Mouse (Mus musculus) stomach, embryonic 16.5 days (tissue): Measurements from ENCODE around the gene Ube2k. TPM values are rescaled to one million over a fixed set of nuclear protein-coding genes. Genes with fewer than 3 reads are reported as not detected.
"Not testable (repeated sequence)": the region's sequence is repeated elsewhere in the genome, so short reads cannot be mapped to it uniquely, and the experiment has no call there.

Source experiments
- ATAC-seq: fragments of 200-750 bp; cut with Nextera tagmentation; 2 replicates; pipeline ENCODE4 v1.8.0; 2017; ENCODE audit warnings: moderate number of reproducible peaks, moderate TSS enrichment; ENCODE audit not compliant: insufficient read depth, low FRiP score
- H3K27ac ChIP-seq: fragments of 300-500 bp; sonication (generic); 2 replicates; pipeline ENCODE4 v1.5.1; 2014; ENCODE audit warnings: low read length
- H3K27me3 ChIP-seq: fragments of 300-500 bp; sonication (generic); 2 replicates; pipeline ENCODE4 v1.6.1; 2014; ENCODE audit warnings: low read length, control low read depth, mixed read lengths; ENCODE audit not compliant: control insufficient read depth, insufficient read depth
- H3K36me3 ChIP-seq: fragments of 300-500 bp; sonication (generic); 2 replicates; pipeline ENCODE4 v1.6.1; 2014; ENCODE audit warnings: low read length; ENCODE audit not compliant: control insufficient read depth, insufficient read depth
- H3K4me1 ChIP-seq: fragments of 300-500 bp; sonication (generic); 2 replicates; pipeline ENCODE4 v1.6.1; 2014; ENCODE audit warnings: low read length, control low read depth, mixed read lengths; ENCODE audit not compliant: control insufficient read depth, insufficient read depth
- H3K4me2 ChIP-seq: fragments of 300-500 bp; sonication (generic); 2 replicates; pipeline ENCODE4 v1.6.1; 2014; ENCODE audit warnings: low read depth, low read length, mixed read lengths
- H3K4me3 ChIP-seq: fragments of 300-500 bp; sonication (generic); replicated peaks from 2 replicates; pipeline ENCODE4 v1.5.1; 2014; ENCODE audit warnings: mild to moderate bottlenecking, low read length
- H3K9ac ChIP-seq: fragments of 300-500 bp; sonication (generic); 2 replicates; pipeline ENCODE4 v1.6.1; 2014; ENCODE audit warnings: low read length
- H3K9me3 ChIP-seq: fragments of 300-500 bp; sonication (generic); replicated peaks from 2 replicates; pipeline ENCODE4 v1.6.1; 2016; ENCODE audit warnings: low read length, control low read depth; ENCODE audit not compliant: control insufficient read depth
- WGBS: fragments of 180-500 bp; shearing (Covaris S2); extraction: QIAGEN DNeasy Blood & Tissue Kit; methylation state at CpG from one replicate; pipeline ENCODE4 v1.1.7; 2014; 5-methylcytosine and 5-hydroxymethylcytosine counted together
- polyA plus RNA-seq: library from polyadenylated mRNA; unstranded; fragments of >200 nt; fragmentation: Nextera tagmentation; extraction: Ambion mirVana; gene quantifications from 2 replicates; pipeline ENCODE4 v1.2.1, GENCODE M21; 2015

The Ube2k gene
- polyA plus RNA-seq, 1 experiment from 2014 or later, result 155 TPM

GRCm38 (mm10) chr5:65535457-65536067, 1.5 kb upstream of the Ube2k start:
- H3K4me2 ChIP-seq, result no peak overlapping the region
- ATAC-seq, result no peak

GRCm38 (mm10) chr5:65536068-65536465, 966 bp upstream of the Ube2k start:
- H3K4me1 ChIP-seq, H3K36me3 ChIP-seq, ATAC-seq, H3K27me3 ChIP-seq, H3K9me3 ChIP-seq: not testable (repeated sequence)
- H3K4me3 ChIP-seq, result peak overlapping the region; percentile 60
- WGBS, result 78% methylated on average over 10 of the region's 10 CpGs
- peak overlapping the region; percentile 64 for H3K4me2 ChIP-seq
- H3K9ac ChIP-seq, result peak overlapping the region; percentile 92
- H3K27ac ChIP-seq, result peak overlapping the region; percentile 95

More at GRCm38 (mm10) chr5:65535457-65536067, 1.5 kb upstream of the Ube2k start:
- Histone ChIP-seq H3K4me3 (no peak overlapping the region), H3K27me3 (no peaks in the 10 kb centered on the region), H3K36me3 (no peaks in the 10 kb centered on the region), H3K9me3 (no peaks in the 10 kb centered on the region), H3K4me1 (peaks cover 6% of the 10 kb centered on the region), H3K27ac (no peak overlapping the region), H3K9ac (no peak overlapping the region)
- WGBS, result 61% methylated on average over 5 of the region's 5 CpGs

GRCm38 (mm10) chr5:65537420-65538071, 513 bp downstream of the Ube2k start:
- peak overlapping the region; percentile 60 for H3K4me3 ChIP-seq
- no peaks in the 10 kb centered on the region for H3K27me3 ChIP-seq
- H3K27ac ChIP-seq, result peak overlapping the region; percentile 95
- peak overlapping the region; percentile 92 for H3K9ac ChIP-seq
- H3K9me3 ChIP-seq, result no peaks in the 10 kb centered on the region
- H3K4me1 ChIP-seq, result peaks cover 6% of the 10 kb centered on the region
- peak overlapping the region; percentile 76 for H3K4me2 ChIP-seq
- no peaks in the 10 kb centered on the region for H3K36me3 ChIP-seq
- ATAC-seq, result peak; percentile 54
- under 1% methylated on average over 54 of the region's 59 CpGs for WGBS

- WGBS, result 2% methylated on average over 4 of the region's 4 CpGs
- H3K4me3 ChIP-seq, result peak overlapping the region; percentile 60
- no peaks in the 10 kb centered on the region for H3K9me3 ChIP-seq
- H3K4me1 ChIP-seq, result peaks cover 6% of the 10 kb centered on the region
- H3K36me3 ChIP-seq, result no peaks in the 10 kb centered on the region
- peak overlapping the region; percentile 76 for H3K4me2 ChIP-seq
- no peaks in the 10 kb centered on the region for H3K27me3 ChIP-seq
- peak overlapping the region; percentile 95 for H3K27ac ChIP-seq
- ATAC-seq, result no peak
- H3K9ac ChIP-seq, result peak overlapping the region; percentile 92
Measured at GRCm38 (mm10) chr5:65538121-65538520, 1.1 kb downstream of the Ube2k start.

GRCm38 (mm10) chr5:65538829-65539228, 1.8 kb downstream of the Ube2k start:
- H3K4me2 ChIP-seq, result peak overlapping the region; percentile 59
- H3K4me1 ChIP-seq, result peaks cover 12% of the 10 kb centered on the region
- H3K4me3 ChIP-seq, result peak overlapping the region; percentile 32
- no peaks in the 10 kb centered on the region for H3K36me3 ChIP-seq
- 20% methylated on average over 4 of the region's 4 CpGs for WGBS
- ATAC-seq, result no peak
- H3K27me3 ChIP-seq, result no peaks in the 10 kb centered on the region
- H3K9me3 ChIP-seq, result no peaks in the 10 kb centered on the region
- H3K9ac ChIP-seq, result no peak overlapping the region
- no peak overlapping the region for H3K27ac ChIP-seq

GRCm38 (mm10) chr5:65539786-65540185, 2.8 kb downstream of the Ube2k start:
- Histone ChIP-seq H3K9ac (no peak overlapping the region), H3K4me1 (peaks cover 12% of the 10 kb centered on the region), H3K9me3 (no peaks in the 10 kb centered on the region), H3K4me2 (peak overlapping the region; percentile 59), H3K27me3 (no peaks in the 10 kb centered on the region), H3K36me3 (no peaks in the 10 kb centered on the region), H3K27ac (no peak overlapping the region), H3K4me3 (no peak overlapping the region)
- ATAC-seq, result no peak
- WGBS, result 80% methylated on average over 3 of the region's 3 CpGs

- no peak overlapping the region for H3K9ac ChIP-seq
Measured at GRCm38 (mm10) chr5:65541889-65542288, 4.9 kb downstream of the Ube2k start.

GRCm38 (mm10) chr5:65543491-65543890, 6.5 kb downstream of the Ube2k start:
- Histone ChIP-seq H3K4me2 (no peak overlapping the region), H3K27ac (no peak overlapping the region), H3K9me3 (no peaks in the 10 kb centered on the region), H3K27me3 (no peaks in the 10 kb centered on the region), H3K36me3 (no peaks in the 10 kb centered on the region), H3K4me1 (peaks cover 12% of the 10 kb centered on the region), H3K9ac (no peak overlapping the region), H3K4me3 (no peak overlapping the region)
- no peak for ATAC-seq
- 89% methylated on average over 1 of the region's 1 CpGs for WGBS

More at GRCm38 (mm10) chr5:65541889-65542288, 4.9 kb downstream of the Ube2k start:
- peaks cover 12% of the 10 kb centered on the region for H3K4me1 ChIP-seq
- H3K4me3 ChIP-seq, result no peak overlapping the region
- no peak overlapping the region for H3K4me2 ChIP-seq
- ATAC-seq, result no peak
- 72% methylated on average over 3 of the region's 3 CpGs for WGBS
- H3K27ac ChIP-seq, result no peak overlapping the region
- H3K36me3 ChIP-seq, result no peaks in the 10 kb centered on the region
- no peaks in the 10 kb centered on the region for H3K27me3 ChIP-seq
- no peaks in the 10 kb centered on the region for H3K9me3 ChIP-seq

- H3K4me1 ChIP-seq, result peaks cover 6% of the 10 kb centered on the region
- H3K9me3 ChIP-seq, result no peaks in the 10 kb centered on the region
- H3K36me3 ChIP-seq, result no peaks in the 10 kb centered on the region
- H3K27ac ChIP-seq, result no peak overlapping the region
- no peak overlapping the region for H3K4me2 ChIP-seq
- no peak overlapping the region for H3K9ac ChIP-seq
- no peak for ATAC-seq
- no peak overlapping the region for H3K4me3 ChIP-seq
- H3K27me3 ChIP-seq, result no peaks in the 10 kb centered on the region
- 69% methylated on average over 2 of the region's 2 CpGs for WGBS
Measured at GRCm38 (mm10) chr5:65544616-65545015, 7.6 kb downstream of the Ube2k start.
